Mouse (Mus musculus) embryonic facial prominence, embryonic 14.5 days (tissue): ENCODE measurements at regions not wholly inside any gene's neighbourhood (a gene's known extent, or its start where the extent isn't known, plus 50 kb on each side); places are given as distances from the start of the nearest gene placed in this dataset.

Source experiments
- ATAC-seq: fragments of 200-750 bp; cut with Nextera tagmentation; 2 replicates; pipeline ENCODE4 v1.8.0; 2017; ENCODE audit warnings: low read depth, moderate number of reproducible peaks, moderate TSS enrichment
- DNase-seq: peaks from one replicate; pipeline ENCODE4 v3.0.0-alpha.2; 2015; ENCODE audit warnings: low spot score
- H3K27ac ChIP-seq: fragments of 300-500 bp; sonication (generic); replicated peaks from 2 replicates; pipeline ENCODE4 v1.5.1; 2014; ENCODE audit warnings: low read depth, mild to moderate bottlenecking, low read length, moderate library complexity
- H3K27me3 ChIP-seq: fragments of 300-500 bp; sonication (generic); replicated peaks from 2 replicates; pipeline ENCODE4 v1.6.1; 2014; ENCODE audit warnings: low read length; ENCODE audit not compliant: control insufficient read depth, insufficient read depth
- H3K36me3 ChIP-seq: fragments of 300-500 bp; sonication (generic); 2 replicates; pipeline ENCODE4 v1.6.1; 2014; ENCODE audit warnings: low read length, mixed read lengths; ENCODE audit not compliant: control insufficient read depth, insufficient read depth
- H3K4me1 ChIP-seq: fragments of 300-500 bp; sonication (generic); 2 replicates; pipeline ENCODE4 v1.6.1; 2014; ENCODE audit warnings: antibody characterized with exemption, low read length; ENCODE audit not compliant: control insufficient read depth, insufficient read depth
- H3K4me2 ChIP-seq: fragments of 300-500 bp; sonication (generic); 2 replicates; pipeline ENCODE4 v1.6.1; 2014; ENCODE audit warnings: low read depth, mild to moderate bottlenecking, low read length, moderate library complexity, mixed read lengths
- H3K4me3 ChIP-seq: fragments of 300-500 bp; sonication (generic); 2 replicates; pipeline ENCODE4 v1.5.1; 2014; ENCODE audit warnings: low read depth, mild to moderate bottlenecking, low read length
- H3K9ac ChIP-seq: fragments of 300-500 bp; sonication (generic); 2 replicates; pipeline ENCODE4 v1.6.1; 2014; ENCODE audit warnings: low read depth, mild to moderate bottlenecking, low read length, moderate library complexity, mixed read lengths
- H3K9me3 ChIP-seq: fragments of 300-500 bp; sonication (generic); 2 replicates; pipeline ENCODE4 v1.6.1; 2016; ENCODE audit warnings: low read length; ENCODE audit not compliant: control insufficient read depth
- WGBS: fragments of 180-500 bp; shearing (Covaris S2); extraction: QIAGEN DNeasy Blood & Tissue Kit; methylation state at CpG from one replicate; pipeline ENCODE4 v1.1.7; 2014; 5-methylcytosine and 5-hydroxymethylcytosine counted together

DNA sequence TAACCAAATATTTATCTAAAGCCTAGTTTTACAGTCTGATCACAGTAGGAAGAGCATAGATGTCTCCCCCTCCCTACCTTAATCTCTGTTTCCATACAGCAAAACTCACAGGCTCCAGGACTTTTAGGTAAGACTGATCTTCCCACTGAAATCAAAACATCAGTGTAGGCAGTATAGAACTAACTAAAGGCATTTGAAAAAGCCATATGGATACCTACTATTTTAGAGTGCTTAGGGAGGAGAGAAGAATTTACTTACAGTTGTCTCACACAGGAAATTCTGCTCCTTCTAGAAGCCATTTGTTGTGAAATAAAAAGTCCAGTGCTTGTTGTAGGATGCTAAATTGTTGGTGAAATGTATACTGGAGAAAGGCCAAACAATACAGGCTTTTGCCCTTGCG, 64.2 kb upstream of the Slc5a7 start:
- Histone ChIP-seq H3K27ac (no peak overlapping the region), H3K27me3 (no peaks in the 10 kb centered on the region), H3K9me3 (no peaks in the 10 kb centered on the region), H3K4me2 (no peak overlapping the region), H3K4me3 (no peak overlapping the region), H3K4me1 (no peaks in the 10 kb centered on the region), H3K36me3 (no peaks in the 10 kb centered on the region), H3K9ac (no peak overlapping the region)
- 90% methylated on average over 1 of the region's 1 CpGs for WGBS
- DNase-seq, result no peak
- ATAC-seq, result no peak

DNA sequence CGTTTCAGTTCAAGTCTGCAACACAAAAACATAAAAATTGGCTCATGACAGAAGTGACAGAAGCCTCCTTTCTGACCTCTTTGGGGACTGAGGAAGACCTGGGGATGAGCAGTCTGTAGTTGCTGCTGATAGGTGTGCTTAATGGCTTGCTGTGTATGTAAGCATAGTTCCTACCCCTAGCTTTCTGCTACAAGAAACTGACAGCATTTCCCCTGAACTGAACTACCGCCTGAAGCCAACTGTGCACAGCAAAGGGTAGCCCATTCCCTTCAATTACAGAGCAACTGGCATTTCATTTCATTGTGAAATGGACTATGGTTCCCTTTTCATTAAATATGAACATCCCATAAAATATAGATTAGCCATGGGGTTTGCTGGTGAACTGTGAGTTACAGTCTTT, 54.2 kb upstream of the Slc5a7 start:
- Histone ChIP-seq H3K4me3 (no peak overlapping the region), H3K4me1 (no peaks in the 10 kb centered on the region), H3K27ac (no peak overlapping the region), H3K27me3 (no peaks in the 10 kb centered on the region), H3K9me3 (no peaks in the 10 kb centered on the region), H3K9ac (no peak overlapping the region), H3K4me2 (no peak overlapping the region), H3K36me3 (no peaks in the 10 kb centered on the region)
- no peak for DNase-seq
- ATAC-seq, result no peak
- 71% methylated on average over 2 of the region's 2 CpGs for WGBS

DNA sequence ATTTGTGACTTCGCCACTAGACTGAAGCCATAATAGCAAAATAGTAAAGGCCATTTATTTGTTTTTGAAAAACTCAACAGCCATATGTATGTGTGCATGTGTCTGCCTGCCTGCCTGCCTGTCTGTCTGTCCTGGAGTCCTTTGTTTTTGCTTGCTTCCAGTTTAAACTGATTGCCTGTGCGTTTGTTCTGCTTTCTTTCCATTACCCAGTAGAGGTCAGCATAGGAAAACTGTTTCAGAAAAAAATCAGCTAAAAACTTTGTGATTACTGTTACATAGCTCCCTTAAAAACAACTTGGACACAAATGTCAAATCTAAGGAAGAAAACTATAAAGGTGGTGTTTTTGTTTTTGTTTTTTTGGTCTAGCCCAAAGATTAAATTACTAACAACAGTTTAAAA, 52.0 kb upstream of the Slc5a7 start:
- H3K27me3 ChIP-seq, result no peaks in the 10 kb centered on the region
- ATAC-seq, result no peak
- H3K9ac ChIP-seq, result no peak overlapping the region
- DNase-seq, result peak; percentile 11
- H3K36me3 ChIP-seq, result no peaks in the 10 kb centered on the region
- H3K27ac ChIP-seq, result no peak overlapping the region
- H3K4me2 ChIP-seq, result no peak overlapping the region
- WGBS, result 39% methylated on average over 2 of the region's 2 CpGs
- no peaks in the 10 kb centered on the region for H3K4me1 ChIP-seq
- H3K4me3 ChIP-seq, result no peak overlapping the region
- H3K9me3 ChIP-seq, result no peaks in the 10 kb centered on the region
